Mouse (Mus musculus) megakaryocyte, embryonic 14.5 days (primary cell): ENCODE measurements around the gene Ints14.

Experiments used
- FLI1 ChIP-seq: IDR thresholded peaks from 2 replicates; pipeline ENCODE4 v1.6.1; 2012; ENCODE audit warnings: low read length, inconsistent platforms, mixed read lengths
- GATA1 ChIP-seq: IDR thresholded peaks from 3 replicates; pipeline ENCODE4 v1.6.1; 2012; ENCODE audit warnings: mixed read lengths, low read length, inconsistent platforms, borderline replicate concordance

DNA sequence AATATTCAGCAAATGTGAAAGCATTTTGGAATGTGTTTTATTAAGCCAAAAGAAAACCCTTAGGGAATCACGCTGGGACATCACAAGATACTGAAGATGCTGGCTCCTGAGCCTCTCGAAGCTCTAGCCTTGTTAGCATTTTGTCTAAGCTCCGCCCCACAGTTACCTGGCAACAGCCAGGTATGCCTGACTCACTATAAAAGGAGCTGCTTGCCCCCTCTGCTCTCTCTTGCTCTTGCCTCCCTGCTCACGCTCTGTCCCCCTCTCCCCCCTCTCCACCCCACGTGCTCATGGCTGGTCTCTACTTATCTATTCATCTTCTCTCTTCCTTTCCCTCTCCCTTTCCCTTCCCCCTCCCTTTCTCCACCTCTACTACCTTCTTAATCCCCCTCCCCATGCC, 8.7 kb upstream of the Ints14 start:
- TF ChIP-seq GATA1, result no peak
- no peak for TF ChIP-seq FLI1
